Mouse (Mus musculus) Patski (cell line): ENCODE data around the gene Snrk. TPM values are rescaled to one million over a fixed set of nuclear protein-coding genes. Genes with fewer than 3 reads are reported as not detected.
"Not testable (repeated sequence)": the region's sequence is repeated elsewhere in the genome, so short reads cannot be mapped to it uniquely, and the experiment has no call there.

Source experiments
- ATAC-seq: fragments of 100-300 bp; one replicate; pipeline ENCODE4 v1.8.0; 2021
- CTCF ChIA-PET: fragments of 350-600 bp; sonication (Branson Sonifier 250); formaldehyde crosslinking; loops from one replicate; lab custom pipeline; 2022; ENCODE audit warnings: inconsistent platforms; lab: Charles Lee
- POLR2A ChIA-PET: fragments of 350-600 bp; sonication (Branson Sonifier 250); formaldehyde crosslinking; loops from one replicate; lab custom pipeline; 2022; ENCODE audit warnings: antibody characterized with exemption, inconsistent platforms; lab: Charles Lee
- DNase-seq: peaks from one replicate; pipeline ENCODE4 v3.0.0-alpha.2; 2011; ENCODE audit warnings: low read depth, low spot score
- H3K27me3 ChIP-seq: fragments of 371-371 bp; one replicate; pipeline ENCODE4 v1.5.1; 2021
- CTCF ChIP-seq: fragments of 100-300 bp; IDR thresholded peaks from one replicate; pipeline ENCODE4 v1.5.1; 2021
- in situ Hi-C: fragments of 300-500 bp; cut with MboI; formaldehyde crosslinking; loops from 3 replicates; pipeline ENCODE4 v1.11.1; 2018; ENCODE audit warnings: low pct_unique_long_range_greater_than_20kb, mixed read lengths
- polyA plus RNA-seq: library from polyadenylated mRNA; unstranded; gene quantifications from one replicate; pipeline ENCODE4 v1.2.3, GENCODE M21; 2021

Snrk gene
- polyA plus RNA-seq, 1 experiment from 2014 or later, result 28.1 TPM

- ATAC-seq, result no peak
- in situ Hi-C loops, result no loop called here
- ChIA-PET CTCF (interaction anchor here (1.5 kb wide), 1 partner anchor 20 kb away, joined by 3 read pairs; no protein-coding TSS in a partner anchor), POLR2A (no interaction called here)
- no peaks in the 10 kb centered on the region for H3K27me3 ChIP-seq
- TF ChIP-seq CTCF, result no peak
- DNase-seq, result no peak
Observed at GRCm38 (mm10) chr9:122155193-122155592, 38.1 kb downstream of the Snrk start.

- in situ Hi-C loops, result no loop called here
- peak; percentile 59 for TF ChIP-seq CTCF
- no peaks in the 10 kb centered on the region for H3K27me3 ChIP-seq
- POLR2A ChIA-PET, result no interaction called here
- CTCF ChIA-PET, result interaction anchor here (1.6 kb wide), 1 partner anchor 37 kb away, joined by 4 read pairs; no protein-coding TSS in a partner anchor
- DNase-seq (no peak), ATAC-seq (no peak)
Observed at GRCm38 (mm10) chr9:122156389-122157078, 39.5 kb downstream of the Snrk start.

- ChIA-PET POLR2A (no interaction called here), CTCF (interaction anchor here (0.9 to 1.6 kb wide), 2 partner anchors 10 to 37 kb away, joined by 4 read pairs; no protein-coding TSS in a partner anchor)
- ATAC-seq (no peak), DNase-seq (no peak)
- in situ Hi-C loops, result no loop called here
- TF ChIP-seq CTCF, result no peak
- H3K27me3 ChIP-seq, result no peaks in the 10 kb centered on the region
Observed at GRCm38 (mm10) chr9:122157079-122157441, 40.0 kb downstream of the Snrk start.

DNA sequence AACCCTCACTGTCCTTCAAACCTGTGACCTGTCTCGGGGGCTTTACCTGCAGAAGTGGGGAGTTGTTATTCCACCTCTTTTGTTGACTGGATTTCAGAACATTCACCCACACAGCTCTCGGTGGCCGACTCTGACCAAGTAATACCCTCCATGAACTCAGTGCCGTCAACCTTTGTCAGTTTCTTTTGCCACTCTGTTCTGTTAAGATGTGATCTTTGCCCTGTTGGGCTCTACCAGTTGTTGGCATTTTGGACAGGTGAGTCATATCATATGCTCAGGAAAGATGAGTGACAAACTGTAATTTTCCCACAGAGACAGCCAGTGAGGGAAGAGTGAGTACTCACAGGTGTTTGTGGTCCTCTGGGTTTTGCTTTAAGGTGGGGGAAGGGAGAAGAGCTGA, 47.5 kb downstream of the Snrk start:
- no peak for DNase-seq
- no peaks in the 10 kb centered on the region for H3K27me3 ChIP-seq
- POLR2A ChIA-PET, result no interaction called here
- TF ChIP-seq CTCF, result no peak
- CTCF ChIA-PET, result no interaction called here
- in situ Hi-C loops, result no loop called here
- no peak for ATAC-seq

- in situ Hi-C loops, ATAC-seq, DNase-seq, CTCF ChIA-PET, H3K27me3 ChIP-seq: not testable (repeated sequence)
- POLR2A ChIA-PET, result interaction anchor here (0.7 kb wide), 1 partner anchor 137 kb away, joined by 3 read pairs; no protein-coding TSS in a partner anchor
Observed at GRCm38 (mm10) chr9:122167719-122168118, 50.7 kb downstream of the Snrk start.

DNA sequence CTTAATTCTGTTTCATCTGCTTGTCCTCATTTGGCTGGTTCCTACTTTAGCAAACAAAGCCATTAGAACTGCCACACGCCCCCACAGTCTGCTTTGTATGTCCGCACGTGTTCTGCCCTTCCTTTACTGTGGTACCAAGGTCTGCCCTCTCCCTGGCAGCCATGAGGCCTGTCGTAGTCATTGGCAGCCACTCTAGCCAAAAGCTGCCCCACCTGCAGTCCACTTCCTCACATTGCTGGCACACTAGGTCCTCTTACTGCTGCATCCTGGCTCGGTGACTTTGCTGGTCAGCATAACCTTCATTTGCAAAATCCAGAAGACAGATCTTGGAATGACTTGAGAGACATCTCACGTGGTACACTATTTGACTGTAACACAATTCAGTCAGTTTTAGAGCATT, 52.8 kb downstream of the Snrk start:
- no peaks in the 10 kb centered on the region for H3K27me3 ChIP-seq
- ChIA-PET CTCF (interaction anchor here (1.2 kb wide), 1 partner anchor 15 kb away, joined by 3 read pairs; no protein-coding TSS in a partner anchor), POLR2A (interaction anchor here (1.0 kb wide), 1 partner anchor 141 kb away, joined by 3 read pairs; no protein-coding TSS in a partner anchor)
- no peak for TF ChIP-seq CTCF
- in situ Hi-C loops, result no loop called here
- no peak for ATAC-seq
- no peak for DNase-seq

DNA sequence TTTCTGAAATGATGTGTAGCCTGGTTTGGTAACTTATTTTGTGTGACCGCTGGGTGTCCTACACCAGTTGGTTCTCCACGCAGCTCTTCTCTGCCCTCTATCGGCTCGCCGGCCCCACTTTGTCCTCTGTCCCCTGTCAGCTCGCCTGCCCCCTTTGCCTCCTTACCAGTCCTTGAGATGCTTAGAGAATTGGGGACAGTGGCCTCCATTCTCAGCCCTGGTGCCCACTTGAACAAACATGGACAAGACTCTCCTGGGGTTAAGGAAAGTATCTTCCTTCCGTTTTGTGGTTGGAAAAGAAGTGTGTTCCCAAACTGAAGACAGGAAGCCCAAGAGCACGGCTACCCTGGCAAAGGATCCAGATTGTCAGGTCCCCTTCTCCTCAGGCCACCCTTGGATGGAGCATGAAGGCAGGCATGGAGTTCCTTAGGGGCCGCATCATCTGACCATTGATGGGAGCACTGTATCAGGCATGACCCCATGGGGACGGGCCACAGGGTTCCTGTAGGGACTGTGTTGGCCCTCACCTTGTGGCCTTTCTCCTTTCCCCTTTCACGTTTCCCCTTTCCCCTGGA, 55.6 kb downstream of the Snrk start:
- ChIA-PET POLR2A (no interaction called here), CTCF (no interaction called here)
- in situ Hi-C loops, result no loop called here
- no peak for TF ChIP-seq CTCF
- DNase-seq (no peak), ATAC-seq (no peak)
- H3K27me3 ChIP-seq, result no peaks in the 10 kb centered on the region

DNA sequence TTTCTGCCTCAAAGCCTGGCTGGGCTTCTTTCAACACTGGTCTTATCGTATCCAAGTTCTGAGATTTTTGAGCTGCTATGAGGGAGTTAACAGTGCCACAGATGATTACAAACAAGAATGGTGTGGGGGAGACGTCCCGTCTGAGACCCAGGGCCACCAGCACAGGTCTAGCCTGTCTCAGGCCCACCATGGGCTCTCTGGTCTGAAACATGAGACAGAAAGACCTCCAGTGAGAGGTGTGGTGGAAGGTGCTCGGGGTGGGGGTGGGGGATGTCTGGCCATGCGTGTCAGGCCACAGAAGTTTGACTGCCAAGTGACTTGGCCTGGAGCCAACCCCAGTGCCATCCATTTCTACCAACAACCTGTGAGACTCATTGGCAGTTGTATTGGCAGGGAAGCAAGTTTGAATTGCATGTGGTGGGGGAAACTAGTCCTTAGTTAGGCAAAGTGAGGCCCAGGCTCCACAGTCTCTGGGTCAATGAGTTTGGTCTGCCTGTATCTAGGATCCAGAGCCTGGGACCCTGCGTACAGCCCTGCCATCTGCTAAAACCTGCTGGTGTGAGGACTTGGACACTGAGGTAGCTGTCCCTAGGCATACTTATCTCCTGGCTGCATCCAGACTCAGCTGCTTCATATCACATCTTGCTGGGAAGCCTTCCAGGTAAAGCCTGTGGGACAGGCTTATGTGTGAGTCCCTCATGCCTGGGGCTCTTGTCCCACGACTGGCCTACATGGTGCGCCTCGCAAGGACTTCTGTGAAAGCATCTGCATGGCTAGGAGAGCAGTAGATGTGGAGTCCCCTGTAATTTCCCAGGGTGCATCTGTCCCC, 56.6 kb downstream of the Snrk start:
- DNase-seq (no peak), ATAC-seq (no peak)
- ChIA-PET CTCF (no interaction called here), POLR2A (no interaction called here)
- in situ Hi-C loops, result no loop called here
- no peaks in the 10 kb centered on the region for H3K27me3 ChIP-seq
- TF ChIP-seq CTCF, result no peak

GRCm38 (mm10) chr9:122174723-122175122, 57.7 kb downstream of the Snrk start:
- ChIA-PET CTCF (interaction anchor here (0.9 kb wide), 1 partner anchor 20 kb away, joined by 3 read pairs; no protein-coding TSS in a partner anchor), POLR2A (no interaction called here)
- TF ChIP-seq CTCF, result no peak
- in situ Hi-C loops, result no loop called here
- ATAC-seq (no peak), DNase-seq (no peak)
- H3K27me3 ChIP-seq, result no peaks in the 10 kb centered on the region
